Mouse (Mus musculus) lung, adult 18-20 months (tissue): ENCODE data around the gene Prr12.
"Not testable (repeated sequence)": the region's sequence is repeated elsewhere in the genome, so short reads cannot be mapped to it uniquely, and the experiment has no call there.

ENCODE experiments used
- DNase-seq, 2 experiments: peaks; one replicate each; pipeline ENCODE4 v3.0.0; 2022; ENCODE audit warnings: mixed read lengths in 2 of 2

Gene Prr12

GRCm38 (mm10) chr7:45052862-45053116, at the start of gene Prr12:
Prr12 (minus strand) TSS chr7:45052881.
- no peak for DNase-seq

- no peak for DNase-seq
Observed at GRCm38 (mm10) chr7:45102441-45102840, 49.8 kb upstream of the Prr12 start.

GRCm38 (mm10) chr7:45100046-45100445, 47.4 kb upstream of the Prr12 start:
- DNase-seq: no peak

GRCm38 (mm10) chr7:45098541-45099240, 46.0 kb upstream of the Prr12 start:
- DNase-seq: no peak

- DNase-seq: no peak
Observed at GRCm38 (mm10) chr7:45097479-45097878, 44.8 kb upstream of the Prr12 start.

- DNase-seq: not testable (repeated sequence)
Observed at GRCm38 (mm10) chr7:45095965-45096364, 43.3 kb upstream of the Prr12 start.

GRCm38 (mm10) chr7:45095367-45095766, 42.7 kb upstream of the Prr12 start:
- peak; percentile 46 to 48 for DNase-seq

- DNase-seq: no peak
Observed at GRCm38 (mm10) chr7:45094121-45094520, 41.4 kb upstream of the Prr12 start.

GRCm38 (mm10) chr7:45093516-45093905, 40.8 kb upstream of the Prr12 start:
- no peak for DNase-seq

GRCm38 (mm10) chr7:45092828-45093515, 40.3 kb upstream of the Prr12 start:
- DNase-seq: no peak

GRCm38 (mm10) chr7:45092048-45092447, 39.4 kb upstream of the Prr12 start, which contains the start of gene Rcn3:
Rcn3 (minus strand) TSS chr7:45092221.
- peak; percentile 72 to 73 for DNase-seq

- DNase-seq: no peak
Observed at GRCm38 (mm10) chr7:45091001-45091990, 38.6 kb upstream of the Prr12 start.

GRCm38 (mm10) chr7:45090251-45090977, 37.7 kb upstream of the Prr12 start:
- no peak for DNase-seq

- DNase-seq: no peak
Observed at GRCm38 (mm10) chr7:45088597-45088996, 35.9 kb upstream of the Prr12 start.

- DNase-seq: no peak
Observed at GRCm38 (mm10) chr7:45086084-45086483, 33.4 kb upstream of the Prr12 start.

GRCm38 (mm10) chr7:45083300-45083890, 30.7 kb upstream of the Prr12 start:
- no peak for DNase-seq

GRCm38 (mm10) chr7:45082401-45083299, 30.0 kb upstream of the Prr12 start:
- DNase-seq: peak; percentile 70 to 72

- DNase-seq: no peak
Observed at GRCm38 (mm10) chr7:45081016-45081415, 28.3 kb upstream of the Prr12 start.

GRCm38 (mm10) chr7:45079856-45080255, 27.2 kb upstream of the Prr12 start:
- DNase-seq: peak; percentile 88 to 91

- peak; percentile 67 to 76 for DNase-seq
Observed at GRCm38 (mm10) chr7:45078513-45078912, 25.8 kb upstream of the Prr12 start.

GRCm38 (mm10) chr7:45077829-45078228, 25.1 kb upstream of the Prr12 start:
- DNase-seq: no peak
